Mouse (Mus musculus): ENCODE data around the gene Sh2b2.

Sh2b2 gene

DNA sequence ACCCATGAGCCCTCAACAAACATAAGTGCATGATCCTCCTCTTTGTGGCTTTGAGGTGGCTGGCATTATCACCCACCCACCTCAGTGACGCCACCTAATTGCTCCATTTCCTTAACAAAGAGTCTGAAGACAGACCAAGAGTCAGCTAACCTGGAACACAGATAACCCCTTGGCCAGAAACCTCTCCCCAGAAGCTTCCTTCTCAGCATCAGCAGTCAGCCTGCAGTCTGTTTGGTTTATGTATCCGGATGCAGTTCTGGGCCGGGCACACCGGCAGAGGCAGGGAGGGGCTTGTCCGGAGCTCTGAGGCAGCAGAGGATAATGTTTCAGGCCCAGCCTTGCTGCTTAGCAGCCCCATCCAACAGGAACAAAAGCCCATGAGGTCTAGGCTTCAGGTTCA, 66.8 kb downstream of the Sh2b2 start:
- no peak for DNase-seq

DNA sequence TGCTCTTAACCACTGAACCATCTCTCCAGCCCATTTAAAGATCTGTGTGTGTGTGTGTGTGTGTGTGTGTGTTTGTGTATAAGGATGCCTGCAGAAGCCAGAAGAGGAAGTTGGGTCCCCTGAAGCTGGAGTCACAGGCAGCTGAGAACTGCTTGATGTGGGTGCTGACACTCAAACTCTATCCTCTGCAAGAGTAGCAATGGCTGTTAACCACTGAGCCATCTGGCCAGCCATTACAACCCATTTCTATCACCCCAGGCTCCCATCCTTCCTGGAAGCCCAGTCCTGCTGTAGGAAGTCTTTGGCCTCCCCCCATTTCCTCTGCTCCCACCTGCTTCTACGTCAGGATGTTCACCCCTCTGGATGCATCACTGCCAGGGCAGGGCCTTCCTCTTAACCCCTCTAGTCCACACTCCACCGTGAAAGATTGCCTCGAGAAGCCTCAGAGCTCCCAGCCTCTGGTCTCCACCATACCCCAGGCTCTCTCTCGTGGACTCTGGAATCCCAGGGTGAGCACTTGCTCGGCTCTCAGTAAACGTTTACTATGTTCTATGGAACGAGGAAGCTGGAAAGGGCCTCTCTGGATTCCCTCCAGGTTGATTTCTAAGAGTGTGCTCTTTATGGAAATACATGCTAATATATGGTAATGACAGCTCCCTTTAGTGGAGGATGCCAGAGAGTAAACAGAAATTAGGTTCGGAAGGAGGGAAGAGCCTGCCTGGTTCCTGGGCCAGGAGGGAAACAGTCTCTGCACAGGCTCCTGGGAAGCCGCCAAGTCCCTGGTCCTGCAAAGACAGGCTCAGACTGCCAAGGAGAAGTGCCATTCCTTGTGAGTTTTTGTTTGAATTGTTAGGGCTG, 72.5 kb downstream of the Sh2b2 start:
- DNase-seq: peak; percentile 63 to 80

DNA sequence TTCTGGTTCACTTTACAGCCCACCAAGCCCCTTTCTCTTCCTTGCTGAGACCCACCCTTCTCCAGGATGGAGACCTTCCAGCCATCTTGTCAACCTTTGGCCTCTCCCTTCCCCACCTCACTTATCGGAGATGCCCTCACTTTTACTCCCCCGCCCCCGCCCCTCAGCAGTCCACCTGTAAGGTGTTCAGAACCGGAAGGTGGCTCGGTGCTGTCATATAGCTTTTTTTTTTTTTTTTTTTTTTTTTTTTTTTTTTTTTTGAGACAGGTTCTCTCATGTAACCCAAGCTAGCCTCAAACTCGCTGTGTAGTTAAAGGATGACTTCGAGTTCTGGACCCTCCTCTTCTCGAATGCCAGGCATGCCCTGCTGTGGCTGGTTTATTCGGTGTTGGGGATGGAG, 73.4 kb downstream of the Sh2b2 start:
- DNase-seq: no peak

DNA sequence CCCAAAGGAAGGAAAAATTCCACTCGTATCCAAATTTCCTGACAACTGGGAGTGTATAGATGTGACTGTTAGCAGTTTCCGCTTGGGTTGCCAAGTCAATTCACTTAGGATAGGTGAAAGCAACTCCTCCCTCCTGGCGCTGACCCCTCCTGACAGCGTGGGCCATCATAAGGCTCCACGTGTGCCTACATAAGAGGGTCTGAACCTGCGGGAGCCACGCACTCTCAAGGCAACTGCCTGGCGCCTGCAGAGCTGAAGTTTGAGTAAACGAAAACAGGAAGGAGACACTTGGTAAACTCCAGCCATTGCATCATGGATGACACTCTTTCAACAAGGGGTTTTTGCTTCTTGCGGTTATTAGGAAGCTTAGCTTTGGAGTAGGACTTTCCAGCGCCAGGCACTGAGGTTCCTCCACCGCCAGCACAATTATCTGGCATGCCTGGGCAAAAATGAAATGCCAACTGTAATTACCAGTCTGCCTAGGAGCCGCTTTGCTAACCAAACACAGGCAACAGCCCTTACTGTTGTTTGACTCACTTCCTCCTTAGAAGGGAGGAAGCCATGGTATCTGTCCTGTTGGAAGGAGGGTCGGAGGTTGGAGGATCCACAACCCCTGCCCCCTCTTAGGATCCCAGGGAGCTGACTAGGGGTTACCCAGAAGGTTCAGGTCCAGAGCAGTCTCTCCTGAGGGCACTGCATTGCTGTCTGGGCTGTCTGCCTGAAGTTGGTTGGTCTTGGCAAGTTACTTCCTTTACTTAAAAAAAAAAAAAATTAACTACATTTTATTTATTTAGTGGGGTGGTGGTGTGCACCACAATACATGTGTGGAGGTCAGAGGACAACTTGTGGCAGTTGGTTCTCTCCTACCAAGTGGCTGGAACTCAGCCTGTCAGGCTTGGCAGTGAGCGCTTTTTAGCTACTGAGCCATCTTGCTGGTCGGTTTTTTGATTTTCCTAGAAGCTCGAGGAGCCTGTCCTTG, 74.7 kb downstream of the Sh2b2 start:
- DNase-seq: no peak

DNA sequence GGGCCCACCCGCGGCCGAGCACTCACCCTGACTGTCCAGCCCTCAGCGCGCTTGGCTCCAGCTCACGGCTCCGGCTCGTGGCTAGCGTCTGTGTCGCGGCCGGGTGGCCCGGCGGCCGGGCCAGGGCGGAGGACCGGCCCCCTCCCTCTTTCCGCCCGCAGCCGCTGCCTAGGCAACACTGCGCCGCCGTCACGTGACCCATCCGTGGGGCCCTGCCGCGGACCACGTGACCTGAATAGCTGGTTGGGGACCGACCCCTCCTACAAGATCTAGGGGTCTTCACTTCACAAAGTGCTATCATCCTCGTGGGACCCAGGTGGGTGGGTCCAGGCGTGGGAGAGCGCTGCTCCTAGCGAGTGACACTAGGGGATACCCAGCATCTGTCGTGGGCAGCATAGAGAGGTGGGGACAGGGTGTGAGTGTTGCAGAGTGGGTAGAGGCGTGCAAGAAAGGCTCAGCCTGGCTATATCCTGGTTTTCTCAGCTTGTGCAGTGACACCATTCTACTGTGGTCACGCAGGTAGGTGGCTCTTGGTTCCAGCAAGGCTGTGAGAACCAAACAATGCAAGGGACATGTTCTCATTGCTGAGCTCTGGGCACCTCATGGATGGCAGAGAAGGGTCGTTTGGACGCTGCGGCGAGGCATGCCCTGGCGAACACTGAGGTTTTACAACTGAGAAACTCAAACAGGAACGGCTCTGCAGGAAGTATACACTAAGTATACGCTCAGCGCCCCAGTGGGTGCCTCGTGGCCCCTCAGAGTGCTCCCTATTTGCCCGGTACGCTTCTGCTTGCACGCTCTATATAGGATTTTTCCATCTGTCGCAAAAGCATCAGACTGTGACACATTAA, 75.6 kb downstream of the Sh2b2 start, which contains the start of gene Orai2:
Orai2 (minus strand) TSS at position 202 of the 851 bp plus-strand sequence.
- DNase-seq: peak; percentile 61 to 63

DNA sequence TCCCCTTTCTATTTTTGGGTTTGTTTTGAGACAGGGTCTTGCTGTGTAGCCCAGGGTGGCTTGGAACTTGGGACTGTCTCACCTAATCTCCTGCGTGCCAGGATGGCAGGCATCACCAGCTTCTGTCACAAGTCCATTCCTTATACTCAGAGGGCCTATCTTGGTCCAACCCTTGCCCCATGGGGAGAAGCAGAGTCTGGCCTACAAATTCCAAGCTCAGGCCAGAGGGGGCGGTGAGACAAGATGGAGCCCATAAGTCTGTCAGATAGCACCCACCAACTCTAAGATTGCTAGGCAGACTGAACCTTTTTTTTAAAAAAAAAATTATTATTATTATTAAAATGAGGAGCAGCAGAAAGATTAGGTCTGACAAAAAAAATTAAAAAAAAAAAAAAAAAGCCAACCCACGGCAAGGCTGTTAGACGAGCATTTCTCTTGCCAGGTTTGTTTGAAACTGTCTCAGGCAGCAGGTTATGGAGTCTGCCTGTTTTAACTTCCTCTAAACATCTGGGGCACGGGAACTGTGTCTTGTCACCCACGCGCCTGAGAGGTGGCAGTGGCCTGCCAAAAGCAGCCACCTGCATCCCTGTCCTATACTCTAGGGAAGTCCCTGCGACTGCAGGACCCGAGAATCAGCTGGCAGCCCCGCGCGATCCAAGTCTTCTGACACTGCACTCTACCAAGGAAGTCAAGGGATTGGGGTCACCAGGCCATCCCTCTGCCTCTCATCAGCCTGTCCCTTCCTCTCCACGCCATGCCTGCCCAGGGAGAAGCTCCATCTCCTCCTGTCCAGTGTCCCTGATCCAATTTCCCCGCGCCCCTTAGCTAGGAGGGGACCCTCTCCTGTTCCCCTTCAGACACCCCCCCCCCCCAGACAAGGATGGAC, 76.5 kb downstream of the Sh2b2 start:
- DNase-seq: no peak

All from kidney, adult 8-10 months (tissue).